Mouse (Mus musculus): ENCODE data around the gene 1700024G13Rik. TPM values are rescaled to one million over a fixed set of nuclear protein-coding genes. Genes with fewer than 3 reads are reported as not detected.
"Not testable (repeated sequence)": the region's sequence is repeated elsewhere in the genome, so short reads cannot be mapped to it uniquely, and the experiment has no call there.

1700024G13Rik gene
- polyA plus RNA-seq, 1 experiment from 2014 or later, result not detected

- Histone ChIP-seq H3K27me3 (peaks cover 33% of the 10 kb centered on the region), H3K9me3 (no peaks in the 10 kb centered on the region), H3K4me3 (replicated peaks) (peak overlapping the region; percentile 16; the same call in 1 of the 2 replicates), H3K9ac (replicated peaks) (no peak overlapping the region), H3K36me3 (no peaks in the 10 kb centered on the region), H3K4me1 (replicated peaks) (peaks cover 23% of the 10 kb centered on the region), H3K4me2 (peak overlapping the region; percentile 45), H3K27ac (no peak overlapping the region)
- ATAC-seq (ENCODE audit: insufficient number of reproducible peaks, insufficient read depth, low FRiP score, low TSS enrichment, low read depth), result no peak
- WGBS, result 8% methylated on average over 22 of the region's 22 CpGs
Observed at GRCm38 (mm10) chr14:32379395-32380098, 8.6 kb downstream of the 1700024G13Rik start.

- H3K36me3 ChIP-seq, result no peaks in the 10 kb centered on the region
- no peaks in the 10 kb centered on the region for H3K9me3 ChIP-seq
- H3K9ac ChIP-seq (replicated peaks), result no peak overlapping the region
- H3K4me1 ChIP-seq (replicated peaks), result 0 out of 2 replicates have a peak, but pooled peaks cover 3% of the 10 kb centered on the region
- H3K4me2 ChIP-seq, result no peak overlapping the region
- WGBS, result 92% methylated on average over 2 of the region's 2 CpGs
- H3K27ac ChIP-seq, result no peak overlapping the region
- no peak for ATAC-seq (ENCODE audit: insufficient number of reproducible peaks, insufficient read depth, low FRiP score, low TSS enrichment, low read depth)
- H3K27me3 ChIP-seq, result 0 out of 2 replicates have a peak, but pooled peaks cover 3% of the 10 kb centered on the region
- H3K4me3 ChIP-seq (replicated peaks), result no peak overlapping the region
Observed at GRCm38 (mm10) chr14:32372510-32372909, 15.7 kb downstream of the 1700024G13Rik start.

- no peaks in the 10 kb centered on the region for H3K36me3 ChIP-seq
- H3K4me1 ChIP-seq (replicated peaks), result no peaks in the 10 kb centered on the region
- no peak overlapping the region for H3K27ac ChIP-seq
- no peak overlapping the region for H3K9ac ChIP-seq (replicated peaks)
- no peak overlapping the region for H3K4me2 ChIP-seq
- H3K27me3 ChIP-seq, result 0 out of 2 replicates have a peak, but pooled peaks cover 3% of the 10 kb centered on the region
- no peak for ATAC-seq (ENCODE audit: insufficient number of reproducible peaks, insufficient read depth, low FRiP score, low TSS enrichment, low read depth)
- no peak overlapping the region for H3K4me3 ChIP-seq (replicated peaks)
- 77% methylated on average over 7 of the region's 7 CpGs for WGBS
- H3K9me3 ChIP-seq, result no peaks in the 10 kb centered on the region
Observed at GRCm38 (mm10) chr14:32369756-32370155, 18.4 kb downstream of the 1700024G13Rik start.

- Histone ChIP-seq H3K4me2 (no peak overlapping the region), H3K27ac (no peak overlapping the region)
- 46% methylated on average over 7 of the region's 7 CpGs for WGBS
Observed at GRCm38 (mm10) chr14:32364359-32364758, 23.8 kb downstream of the 1700024G13Rik start.

GRCm38 (mm10) chr14:32351181-32351920 lies 36.8 kb downstream of the 1700024G13Rik start:
- H3K9ac ChIP-seq (replicated peaks), result not testable (repeated sequence)

More at GRCm38 (mm10) chr14:32364359-32364758, 23.8 kb downstream of the 1700024G13Rik start:
- H3K36me3 ChIP-seq, result no peaks in the 10 kb centered on the region
- H3K27me3 ChIP-seq, result no peaks in the 10 kb centered on the region
- ATAC-seq (ENCODE audit: insufficient number of reproducible peaks, insufficient read depth, low FRiP score, low TSS enrichment, low read depth), result no peak
- H3K4me3 ChIP-seq (replicated peaks), result no peak overlapping the region
- no peaks in the 10 kb centered on the region for H3K4me1 ChIP-seq (replicated peaks)
- H3K9me3 ChIP-seq, result 0 out of 2 replicates have a peak, but pooled peaks cover 5% of the 10 kb centered on the region
- no peak overlapping the region for H3K9ac ChIP-seq (replicated peaks)

GRCm38 (mm10) chr14:32347307-32347706 lies 40.9 kb downstream of the 1700024G13Rik start:
- Histone ChIP-seq H3K27ac (no peak overlapping the region), H3K36me3 (peaks cover 45% of the 10 kb centered on the region), H3K9ac (replicated peaks) (no peak overlapping the region), H3K4me3 (replicated peaks) (no peak overlapping the region), H3K9me3 (no peaks in the 10 kb centered on the region), H3K4me1 (replicated peaks) (no peaks in the 10 kb centered on the region), H3K27me3 (no peaks in the 10 kb centered on the region), H3K4me2 (no peak overlapping the region)
- no peak for ATAC-seq (ENCODE audit: insufficient number of reproducible peaks, insufficient read depth, low FRiP score, low TSS enrichment, low read depth)
- 92% methylated on average over 9 of the region's 9 CpGs for WGBS

More at GRCm38 (mm10) chr14:32351181-32351920, 36.8 kb downstream of the 1700024G13Rik start:
- ATAC-seq (ENCODE audit: insufficient number of reproducible peaks, insufficient read depth, low FRiP score, low TSS enrichment, low read depth); H3K4me1 ChIP-seq (replicated peaks); H3K4me2 ChIP-seq; H3K27me3 ChIP-seq; H3K27ac ChIP-seq; H3K4me3 ChIP-seq (replicated peaks); H3K9me3 ChIP-seq: not testable (repeated sequence)
- H3K36me3 ChIP-seq, result peaks cover 18% of the 10 kb centered on the region; the same call in 1 of the 2 replicates
- WGBS, result 28% methylated on average over 6 of the region's 6 CpGs

- peaks cover 69% of the 10 kb centered on the region for H3K36me3 ChIP-seq
- H3K4me3 ChIP-seq (replicated peaks), result no peak overlapping the region
- no peak for ATAC-seq (ENCODE audit: insufficient number of reproducible peaks, insufficient read depth, low FRiP score, low TSS enrichment, low read depth)
- no peaks in the 10 kb centered on the region for H3K4me1 ChIP-seq (replicated peaks)
- no peak overlapping the region for H3K27ac ChIP-seq
- H3K4me2 ChIP-seq, result no peak overlapping the region
- no peak overlapping the region for H3K9ac ChIP-seq (replicated peaks)
- no peaks in the 10 kb centered on the region for H3K27me3 ChIP-seq
- 79% methylated on average over 9 of the region's 10 CpGs for WGBS
- no peaks in the 10 kb centered on the region for H3K9me3 ChIP-seq
Observed at GRCm38 (mm10) chr14:32344694-32345093, 43.5 kb downstream of the 1700024G13Rik start.

GRCm38 (mm10) chr14:32344176-32344575 lies 44.0 kb downstream of the 1700024G13Rik start:
- no peak overlapping the region for H3K4me2 ChIP-seq
- no peaks in the 10 kb centered on the region for H3K27me3 ChIP-seq
- no peak overlapping the region for H3K4me3 ChIP-seq (replicated peaks)
- ATAC-seq (ENCODE audit: insufficient number of reproducible peaks, insufficient read depth, low FRiP score, low TSS enrichment, low read depth), result no peak
- peaks cover 72% of the 10 kb centered on the region for H3K36me3 ChIP-seq
- H3K9me3 ChIP-seq, result no peaks in the 10 kb centered on the region
- no peak overlapping the region for H3K9ac ChIP-seq (replicated peaks)
- H3K4me1 ChIP-seq (replicated peaks), result no peaks in the 10 kb centered on the region
- WGBS, result 94% methylated on average over 7 of the region's 7 CpGs
- H3K27ac ChIP-seq, result no peak overlapping the region

GRCm38 (mm10) chr14:32341823-32342222 lies 46.4 kb downstream of the 1700024G13Rik start:
- Histone ChIP-seq H3K27ac (no peak overlapping the region), H3K36me3 (peaks cover 74% of the 10 kb centered on the region), H3K9ac (replicated peaks) (no peak overlapping the region), H3K9me3 (no peaks in the 10 kb centered on the region), H3K4me3 (replicated peaks) (no peak overlapping the region), H3K4me1 (replicated peaks) (no peaks in the 10 kb centered on the region), H3K4me2 (no peak overlapping the region), H3K27me3 (no peaks in the 10 kb centered on the region)
- no peak for ATAC-seq (ENCODE audit: insufficient number of reproducible peaks, insufficient read depth, low FRiP score, low TSS enrichment, low read depth)
- 96% methylated on average over 7 of the region's 7 CpGs for WGBS

GRCm38 (mm10) chr14:32336547-32336946 lies 51.6 kb downstream of the 1700024G13Rik start:
- 78% methylated on average over 11 of the region's 11 CpGs for WGBS
- ATAC-seq (ENCODE audit: insufficient number of reproducible peaks, insufficient read depth, low FRiP score, low TSS enrichment, low read depth), result no peak
- Histone ChIP-seq H3K4me3 (replicated peaks) (no peak overlapping the region), H3K9me3 (no peaks in the 10 kb centered on the region), H3K4me2 (no peak overlapping the region), H3K36me3 (peaks cover 73% of the 10 kb centered on the region), H3K27me3 (no peaks in the 10 kb centered on the region), H3K4me1 (replicated peaks) (no peaks in the 10 kb centered on the region), H3K27ac (no peak overlapping the region), H3K9ac (replicated peaks) (no peak overlapping the region)

GRCm38 (mm10) chr14:32336021-32336420 lies 52.2 kb downstream of the 1700024G13Rik start:
- Histone ChIP-seq H3K4me3 (replicated peaks) (no peak overlapping the region), H3K4me1 (replicated peaks) (no peaks in the 10 kb centered on the region), H3K9me3 (no peaks in the 10 kb centered on the region), H3K9ac (replicated peaks) (no peak overlapping the region), H3K4me2 (no peak overlapping the region), H3K27ac (no peak overlapping the region), H3K36me3 (peaks cover 67% of the 10 kb centered on the region), H3K27me3 (no peaks in the 10 kb centered on the region)
- WGBS, result 83% methylated on average over 6 of the region's 6 CpGs
- no peak for ATAC-seq (ENCODE audit: insufficient number of reproducible peaks, insufficient read depth, low FRiP score, low TSS enrichment, low read depth)

All from limb, embryonic 12.5 days (tissue).